8 mouse cellular contexts compared by ENCODE assay signal in genomic region chr11:102486733-102487386, GRCm38 (mm10). TPM values are rescaled to one million over a fixed set of nuclear protein-coding genes. Genes with fewer than 3 reads are reported as not detected.
DNase-seq lines count a peak whose midpoint lies in the region; ATAC-seq and TF ChIP-seq lines count a peak whose summit lies in the region.

No protein-coding gene starts in this region.

- ATAC-seq in kidney, embryonic 15.5 days (replicated peaks; ENCODE audit: low FRiP score): no peak; the same call in 1 of the 2 replicates
- 0 out of 2 replicates have a peak, but pooled peaks have one; percentile 59 for ATAC-seq in midbrain, embryonic 11.5 days (ENCODE audit: low FRiP score)
- no peak for ATAC-seq in inflammation-experienced regulatory T-cells, adult 6 months

- TF ChIP-seq EP300 in ES-Bruce4 (IDR thresholded peaks at IDR 0.05; ENCODE audit: insufficient read depth, low read depth, low read length): no peak

- H3K27me3 ChIP-seq in kidney, embryonic 15.5 days: no peaks in the 10 kb centered on the region
- H3K27me3 ChIP-seq in ES-Bruce4 (ENCODE audit: control insufficient read depth, insufficient read depth, low read length, poor library complexity, severe bottlenecking): no peaks in the 10 kb centered on the region
- no peaks in the 10 kb centered on the region for H3K27me3 ChIP-seq in midbrain, embryonic 11.5 days (ENCODE audit: control insufficient read depth, insufficient read depth, low read length)

- H3K9ac ChIP-seq in kidney, embryonic 15.5 days: no peak overlapping the region
- H3K9ac ChIP-seq in ES-Bruce4 (ENCODE audit: low read depth, poor library complexity, severe bottlenecking): no peak overlapping the region
- H3K9ac ChIP-seq in midbrain, embryonic 11.5 days (ENCODE audit: low read length): no peak overlapping the region

- TF ChIP-seq CTCF in ES-Bruce4 (IDR thresholded peaks at IDR 0.05; ENCODE audit: low read depth, low read length): peak; percentile 50

- no peaks in the 10 kb centered on the region for H3K9me3 ChIP-seq in kidney, embryonic 15.5 days (replicated peaks)
- no peaks in the 10 kb centered on the region for H3K9me3 ChIP-seq in ES-Bruce4 (replicated peaks; ENCODE audit: control insufficient read depth, insufficient read depth, low read length, poor library complexity, severe bottlenecking)
- no peaks in the 10 kb centered on the region for H3K9me3 ChIP-seq in midbrain, embryonic 11.5 days (ENCODE audit: control insufficient read depth, low read length)

- no peaks in the 10 kb centered on the region for H3K4me1 ChIP-seq in kidney, embryonic 15.5 days
- H3K4me1 ChIP-seq in ES-Bruce4 (ENCODE audit: control insufficient read depth, insufficient read depth, low read length): no peaks in the 10 kb centered on the region
- no peaks in the 10 kb centered on the region for H3K4me1 ChIP-seq in midbrain, embryonic 11.5 days (ENCODE audit: control insufficient read depth, insufficient read depth, low read length)

- no peak overlapping the region for H3K27ac ChIP-seq in kidney, embryonic 15.5 days
- H3K27ac ChIP-seq in ES-Bruce4 (ENCODE audit: insufficient read depth, low read length): no peak overlapping the region
- no peak overlapping the region for H3K27ac ChIP-seq in midbrain, embryonic 11.5 days (ENCODE audit: low read depth, low read length)

- 70% methylated on average over 11 of the region's 11 CpGs for WGBS in kidney, embryonic 15.5 days
- 74% methylated on average over 11 of the region's 11 CpGs for WGBS in midbrain, embryonic 11.5 days

- no peak overlapping the region for H3K4me2 ChIP-seq in kidney, embryonic 15.5 days
- no peak overlapping the region for H3K4me2 ChIP-seq in midbrain, embryonic 11.5 days

- H3K4me3 ChIP-seq in kidney, embryonic 15.5 days (replicated peaks): no peak overlapping the region
- no peak overlapping the region for H3K4me3 ChIP-seq in ES-Bruce4 (ENCODE audit: low read depth, low read length)
- H3K4me3 ChIP-seq in midbrain, embryonic 11.5 days (ENCODE audit: low read depth, low read length): no peak overlapping the region

- peaks cover 55% of the 10 kb centered on the region for H3K36me3 ChIP-seq in kidney, embryonic 15.5 days
- peaks cover 29% of the 10 kb centered on the region for H3K36me3 ChIP-seq in ES-Bruce4 (ENCODE audit: control insufficient read depth, insufficient read depth, low read length, poor library complexity, severe bottlenecking)
- H3K36me3 ChIP-seq in midbrain, embryonic 11.5 days (ENCODE audit: control insufficient read depth, insufficient read depth, low read length): peaks cover under 1% of the 10 kb centered on the region

- peak; percentile 43 for DNase-seq in kidney, adult 11 months
- peak; percentile 49 for DNase-seq in c-Kit-negative CD71-positive TER-119-positive erythroid progenitor cells, embryonic 14.5 days (ENCODE audit: low read depth, low spot score)
- DNase-seq in heart, postnatal 10 days: peak; percentile 58 to 78
- DNase-seq in left cerebral cortex, postnatal 25 days (ENCODE audit: low spot score in 2 of 2): peak; percentile 56 to 77
- no peak for DNase-seq in midbrain, embryonic 11.5 days (ENCODE audit: low spot score, missing footprints)

- no peak for TF ChIP-seq POLR2A in ES-Bruce4 (IDR thresholded peaks at IDR 0.05; ENCODE audit: insufficient read depth, low read length)

- intact Hi-C loops in heart, postnatal 10 days (cut with DNase I): loop anchor here (1.0 to 5.0 kb wide), 3 partner anchors 70 to 164 kb away; partner anchors contain the start of gene Gpatch8
- intact Hi-C loops in left cerebral cortex, postnatal 25 days (cut with DNase I): loop anchor here (5.0 kb wide), 1 partner anchor 70 kb away; the partner anchor contains the start of gene Gpatch8

RNA-seq across cellular contexts. Expression of gene Itga2b, which starts 16.9 kb away (rescaled TPM):
- polyA plus RNA-seq in kidney, embryonic 15.5 days (2015; fragmentation: Nextera tagmentation; extraction: Ambion mirVana): 8.2 and 11.0 TPM in 2 replicates
- polyA plus RNA-seq in ES-Bruce4 (2011; ENCODE audit: insufficient read depth, insufficient read length, low read depth, missing spikeins): 7.0 and 7.9 TPM in 2 replicates
- total RNA-seq in heart, postnatal 10 days (2021): 1 to 10 TPM; 2.8 to 4.6 TPM
- 1 to 10 TPM; 2.2 to 3.5 TPM for total RNA-seq in left cerebral cortex, postnatal 25 days (2021)
- 4.5 and 5.2 TPM in 2 replicates for polyA plus RNA-seq in midbrain, embryonic 11.5 days (2014; fragmentation: Nextera tagmentation; extraction: Ambion mirVana)
- 1 to 10 TPM in 1 of 3 experiments, under 1 TPM in 2; 0.45 to 2.0 (median 0.94) TPM for polyA plus RNA-seq in inflammation-experienced regulatory T-cells, adult 6 months (2017; shearing (Covaris generic))

RNA-seq across cellular contexts. Expression of gene Fam171a2, which starts 39.4 kb away (rescaled TPM):
- polyA plus RNA-seq in kidney, embryonic 15.5 days (2015; fragmentation: Nextera tagmentation; extraction: Ambion mirVana): 6.9 and 7.1 TPM in 2 replicates
- 4.4 and 5.4 TPM in 2 replicates for polyA plus RNA-seq in ES-Bruce4 (2011; ENCODE audit: insufficient read depth, insufficient read length, low read depth, missing spikeins)
- 10 to 100 TPM; 20.0 to 23.8 TPM for total RNA-seq in heart, postnatal 10 days (2021)
- 100 to 1,000 TPM; 108 to 120 TPM for total RNA-seq in left cerebral cortex, postnatal 25 days (2021)
- polyA plus RNA-seq in midbrain, embryonic 11.5 days (2014; fragmentation: Nextera tagmentation; extraction: Ambion mirVana): 7.2 and 10.6 TPM in 2 replicates
- not detected for polyA plus RNA-seq in inflammation-experienced regulatory T-cells, adult 6 months (2017; shearing (Covaris generic))

RNA-seq across cellular contexts. Expression of gene Grn, which starts 56.7 kb away (rescaled TPM):
- 151 and 172 TPM in 2 replicates for polyA plus RNA-seq in kidney, embryonic 15.5 days (2015; fragmentation: Nextera tagmentation; extraction: Ambion mirVana)
- polyA plus RNA-seq in ES-Bruce4 (2011; ENCODE audit: insufficient read depth, insufficient read length, low read depth, missing spikeins): 68.4 and 88.3 TPM in 2 replicates
- total RNA-seq in heart, postnatal 10 days (2021): 100 to 1,000 TPM; 189 to 192 TPM
- 10 to 100 TPM; 58.3 to 71.3 TPM for total RNA-seq in left cerebral cortex, postnatal 25 days (2021)
- polyA plus RNA-seq in midbrain, embryonic 11.5 days (2014; fragmentation: Nextera tagmentation; extraction: Ambion mirVana): 36.8 and 39.3 TPM in 2 replicates
- 10 to 100 TPM; 21.8 to 32.1 (median 26.1) TPM for polyA plus RNA-seq in inflammation-experienced regulatory T-cells, adult 6 months (2017; shearing (Covaris generic))
